Mouse (Mus musculus) bone marrow macrophage, adult 2 months (primary cell): ENCODE data around the gene Dnah6. TPM values are rescaled to one million over a fixed set of nuclear protein-coding genes. Genes with fewer than 3 reads are reported as not detected.

Source experiments
- H3K27ac ChIP-seq: 2 replicates; pipeline ENCODE4 v1.5.1; 2012; ENCODE audit warnings: low read depth, low read length; ENCODE audit not compliant: insufficient read depth
- H3K4me1 ChIP-seq: 2 replicates; pipeline ENCODE4 v1.6.1; 2012; ENCODE audit warnings: low read length; ENCODE audit not compliant: control insufficient read depth, insufficient read depth
- H3K4me3 ChIP-seq: 2 replicates; pipeline ENCODE4 v1.5.1; 2012; ENCODE audit warnings: mild to moderate bottlenecking, low read length, moderate library complexity; ENCODE audit not compliant: insufficient read depth
- CTCF ChIP-seq: IDR thresholded peaks from 2 replicates; pipeline ENCODE4 v1.5.1; 2012; ENCODE audit warnings: low read depth, mild to moderate bottlenecking, low read length, moderate library complexity
- POLR2A ChIP-seq: IDR thresholded peaks from 2 replicates; pipeline ENCODE4 v1.6.1; 2012; ENCODE audit warnings: mild to moderate bottlenecking, low read depth, low read length, borderline replicate concordance
- polyA plus RNA-seq: library from polyadenylated mRNA; stranded (reverse); fragments of >200 nt; gene quantifications from 2 replicates; pipeline ENCODE4 v1.2.4, GENCODE M21; 2012; ENCODE audit not compliant: missing spikeins, insufficient read depth, insufficient read length

Dnah6 gene
- polyA plus RNA-seq, 1 experiment = not detected

DNA sequence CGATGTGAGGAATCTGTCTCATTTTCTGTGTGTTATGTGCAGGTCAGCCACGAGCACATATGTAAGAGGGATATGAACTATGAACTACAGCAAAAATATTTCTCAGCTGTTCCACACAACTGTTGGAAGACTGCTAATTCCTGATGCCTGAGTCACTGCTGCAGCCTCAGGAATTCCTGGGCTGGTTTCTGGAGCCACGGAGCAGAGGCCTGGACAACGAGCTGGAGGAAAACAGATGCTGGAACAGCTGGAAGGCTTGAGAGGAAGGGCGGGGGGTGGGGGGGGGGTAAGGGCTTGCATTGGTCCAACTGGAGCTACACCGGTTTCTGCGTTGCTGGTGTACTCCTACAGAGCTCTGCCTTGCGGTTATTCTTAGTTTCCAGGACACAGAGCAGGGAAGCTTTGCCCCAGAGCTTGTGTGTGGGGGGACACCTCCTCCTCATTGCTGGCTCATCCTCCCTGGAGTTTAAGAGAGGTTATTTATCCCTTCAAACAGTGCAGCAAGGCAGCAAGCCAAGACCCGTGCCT lies 240.3 kb downstream of the Dnah6 start:
- H3K4me3 ChIP-seq = no peak overlapping the region
- H3K27ac ChIP-seq = no peak overlapping the region
- H3K4me1 ChIP-seq = 0 out of 2 replicates have a peak, but pooled peaks cover 2% of the 10 kb centered on the region
- TF ChIP-seq CTCF (no peak), POLR2A (no peak)

- TF ChIP-seq POLR2A = no peak
- Histone ChIP-seq H3K27ac (no peak overlapping the region), H3K4me3 (no peak overlapping the region)
Observed at GRCm38 (mm10) chr6:72976866-72977265, 244.6 kb downstream of the Dnah6 start.

DNA sequence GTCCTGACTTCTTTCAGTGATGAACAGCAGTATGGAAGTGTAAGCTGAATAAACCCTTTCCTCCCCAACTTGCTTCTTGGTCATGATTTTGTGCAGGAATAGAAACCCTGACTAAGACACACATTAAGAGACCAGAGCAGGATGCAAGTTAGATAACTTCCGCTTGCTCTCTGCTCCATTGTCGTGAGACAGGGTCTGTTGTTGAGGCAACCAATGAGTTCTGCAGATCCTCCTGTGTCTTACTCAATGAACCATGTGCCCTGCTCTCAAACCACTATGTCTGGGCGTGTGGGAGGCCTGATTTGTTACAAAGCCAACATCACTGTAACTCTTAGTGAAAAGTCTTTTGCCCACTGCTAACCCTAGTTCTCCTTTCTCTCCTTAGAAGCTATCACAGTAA lies 250.4 kb downstream of the Dnah6 start:
- no peaks in the 10 kb centered on the region for H3K4me1 ChIP-seq
- H3K4me3 ChIP-seq = no peak overlapping the region
- H3K27ac ChIP-seq = no peak overlapping the region
- TF ChIP-seq CTCF = no peak
- TF ChIP-seq POLR2A = no peak

More at GRCm38 (mm10) chr6:72976866-72977265, 244.6 kb downstream of the Dnah6 start:
- H3K4me1 ChIP-seq = 0 out of 2 replicates have a peak, but pooled peaks cover 1% of the 10 kb centered on the region

GRCm38 (mm10) chr6:72969787-72970186 lies 251.7 kb downstream of the Dnah6 start:
- no peak overlapping the region for H3K4me3 ChIP-seq
- no peaks in the 10 kb centered on the region for H3K4me1 ChIP-seq
- no peak for TF ChIP-seq CTCF
- no peak for TF ChIP-seq POLR2A
- H3K27ac ChIP-seq = no peak overlapping the region

Other genes starting within 250 kb of the Dnah6 start
- gene Suclg1, start 26.7 kb upstream of the Dnah6 start, polyA plus RNA-seq = 56.4 and 64.4 TPM in 2 replicates
- not detected in 2 replicates for gene 4931417E11Rik, start 248.0 kb upstream of the Dnah6 start, polyA plus RNA-seq